Mouse (Mus musculus) Muller cell, postnatal 12 days (primary cell): ENCODE results near the gene Adam25.
"Not testable (repeated sequence)": the region's sequence is repeated elsewhere in the genome, so short reads cannot be mapped to it uniquely, and the experiment has no call there.

Experiments used
- DNase-seq: peaks from one replicate; pipeline ENCODE4 v3.0.0-alpha.2; 2015; ENCODE audit errors: inconsistent ontology term

Adam25 gene

DNA sequence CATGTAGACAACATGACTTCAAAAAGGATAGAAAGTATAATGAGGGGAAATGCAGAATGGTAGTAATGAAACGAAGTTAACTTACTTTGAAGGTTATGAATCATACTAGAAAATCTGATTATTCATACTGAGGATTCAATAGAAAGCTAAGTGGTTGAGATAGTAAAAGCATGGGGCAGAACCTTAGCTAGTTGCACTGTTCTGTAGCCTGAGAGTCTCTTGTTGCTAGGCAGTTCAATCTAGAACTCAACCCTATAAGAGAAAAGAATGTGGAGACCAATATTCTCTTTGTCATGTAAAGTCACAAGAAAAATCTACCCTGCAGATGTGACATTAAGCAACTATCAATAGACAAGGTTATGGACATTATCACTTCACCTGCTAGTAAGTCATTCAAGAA, at the start of gene Adam25:
Gene Adam25 (plus strand): TSS at position 301 of the 400 bp plus-strand sequence.
- not testable (repeated sequence) for DNase-seq

DNA sequence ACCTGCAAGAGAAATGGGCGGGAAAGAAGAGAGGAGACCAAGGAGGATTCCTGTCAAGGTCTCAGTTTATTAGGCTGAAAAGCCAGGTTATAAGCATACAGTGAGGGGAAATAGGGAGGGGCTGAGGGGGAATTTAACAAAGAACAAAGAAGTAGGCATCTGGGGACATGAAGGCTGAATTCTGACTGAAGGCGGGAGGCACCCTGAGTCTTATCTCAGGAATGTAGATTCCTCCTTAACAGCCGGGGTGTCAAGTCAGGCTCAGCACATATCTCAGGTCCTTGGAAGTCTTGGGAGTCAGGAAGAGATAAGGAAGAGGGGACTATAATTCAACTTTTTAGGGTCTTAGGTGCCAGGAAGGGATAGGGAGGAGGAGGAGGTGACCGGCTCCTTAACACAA, 36.6 kb upstream of the Adam25 start:
- not testable (repeated sequence) for DNase-seq

DNA sequence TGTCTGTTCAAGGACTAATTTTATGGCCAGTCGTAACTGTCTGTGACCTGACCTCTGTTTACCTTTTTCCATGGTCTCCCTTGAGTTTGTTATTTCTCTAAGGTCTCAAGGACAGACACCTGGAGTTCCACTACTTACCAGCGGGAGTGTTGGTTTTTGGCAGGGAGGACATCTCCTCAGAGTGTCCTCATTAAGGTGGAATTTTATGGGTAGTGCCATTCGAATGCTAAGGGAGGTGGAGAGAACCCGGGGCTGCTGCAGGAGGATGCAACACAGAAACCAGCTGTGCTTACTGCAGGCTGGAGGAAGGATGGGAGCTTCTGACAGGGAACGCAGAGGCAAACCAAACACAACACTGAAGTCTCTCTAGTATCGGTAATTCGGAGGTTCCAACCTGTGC, 36.0 kb upstream of the Adam25 start:
- DNase-seq = no peak

DNA sequence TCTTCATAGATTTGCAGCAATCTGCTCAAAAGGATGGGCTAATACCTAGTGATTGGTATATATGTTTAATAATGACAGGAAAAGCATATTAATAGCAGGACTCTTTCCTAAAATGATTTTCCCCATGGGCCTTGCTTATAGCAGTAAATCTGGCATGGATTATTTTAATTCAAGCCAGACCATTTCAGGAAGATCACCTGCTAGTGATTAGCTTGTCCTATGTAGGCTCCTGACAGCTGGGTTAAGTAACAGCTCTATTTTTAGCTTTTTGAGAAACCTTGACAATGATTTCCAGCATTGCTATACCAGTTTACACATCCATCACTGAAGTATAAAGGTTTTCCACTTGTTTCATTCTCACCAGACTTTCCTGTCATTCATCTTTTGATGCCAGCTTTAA, 31.3 kb downstream of the Adam25 start:
- DNase-seq = no peak

DNA sequence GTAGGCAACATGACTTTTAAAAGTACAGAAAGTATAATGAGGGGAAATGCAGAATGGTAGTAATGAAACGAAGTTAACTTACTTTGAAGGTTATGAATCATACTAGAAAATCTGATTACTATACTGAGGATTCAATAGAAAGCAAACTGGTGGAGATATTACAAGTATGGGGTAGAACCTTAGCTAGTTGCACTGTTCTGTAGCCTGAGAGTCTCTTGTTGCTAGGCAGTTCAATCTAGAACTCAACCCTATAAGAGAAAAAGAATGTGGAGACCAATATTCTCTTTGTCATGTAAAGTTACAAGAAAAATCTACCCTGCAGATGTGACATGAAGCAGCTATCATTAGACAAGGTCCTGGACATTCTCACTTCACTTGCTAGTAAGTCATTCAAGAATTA, 41.0 kb downstream of the Adam25 start, which contains the start of gene Adam20:
Gene Adam20 (plus strand): TSS at position 301 of the 400 bp plus-strand sequence.
- DNase-seq = not testable (repeated sequence)

DNA sequence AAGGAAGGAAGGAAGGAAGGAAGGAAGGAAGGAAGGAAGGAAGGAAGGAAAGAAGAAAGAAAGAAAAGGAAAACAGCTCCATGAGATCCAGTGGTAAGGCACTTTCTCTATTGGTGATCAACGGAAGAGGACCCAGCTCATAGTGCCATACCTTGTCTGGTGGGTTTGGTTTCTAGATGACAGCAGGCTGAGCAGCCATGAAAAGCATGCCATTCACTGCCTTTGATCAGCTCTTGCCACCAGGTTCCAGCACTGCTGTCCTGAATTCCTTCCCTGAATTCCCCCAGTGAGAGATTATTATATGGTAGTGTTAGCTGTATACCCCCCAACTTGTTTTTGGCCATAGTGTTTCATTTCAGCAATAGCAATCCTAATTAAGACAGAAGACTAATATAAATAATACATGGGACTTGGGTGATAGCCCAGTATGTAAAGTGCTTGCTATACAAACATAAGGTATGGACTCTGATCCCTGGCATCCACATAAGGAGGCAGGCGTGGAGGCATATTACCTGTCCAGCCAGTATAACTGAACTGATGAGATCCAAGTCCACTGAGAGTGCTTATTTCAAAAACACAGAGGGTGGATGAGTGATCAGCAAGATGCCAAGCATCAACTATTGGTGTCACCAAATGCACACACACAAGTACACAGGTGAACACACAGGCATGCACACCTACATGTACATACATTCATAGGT, 51.5 kb downstream of the Adam25 start:
- no peak for DNase-seq
